Mouse (Mus musculus): ENCODE measurements around the gene Wdfy2. TPM values are rescaled to one million over a fixed set of nuclear protein-coding genes. Genes with fewer than 3 reads are reported as not detected.
"Not testable (repeated sequence)": the region's sequence is repeated elsewhere in the genome, so short reads cannot be mapped to it uniquely, and the experiment has no call there.

Wdfy2 gene
- total RNA-seq, 2 experiments from 2014 or later, result 16.2 to 17.6 TPM

- no peak for DNase-seq (ENCODE audit: low spot score in 2 of 2)
Observed at GRCm38 (mm10) chr14:62878634-62879430, 41.4 kb downstream of the Wdfy2 start.

- peak; percentile 81 to 90 for DNase-seq (ENCODE audit: low spot score in 2 of 2)
Observed at GRCm38 (mm10) chr14:62879497-62879896, 42.0 kb downstream of the Wdfy2 start.

GRCm38 (mm10) chr14:62880084-62880851, 42.8 kb downstream of the Wdfy2 start:
- DNase-seq (ENCODE audit: low spot score in 2 of 2), result peak; percentile 83 to 95

GRCm38 (mm10) chr14:62882061-62882614, 44.7 kb downstream of the Wdfy2 start:
- no peak for DNase-seq (ENCODE audit: low spot score in 2 of 2)

GRCm38 (mm10) chr14:62883551-62883950, 46.1 kb downstream of the Wdfy2 start:
- DNase-seq (ENCODE audit: low spot score in 2 of 2), result no peak

GRCm38 (mm10) chr14:62884171-62884570, 46.7 kb downstream of the Wdfy2 start:
- DNase-seq (ENCODE audit: low spot score in 2 of 2), result no peak

- no peak for DNase-seq (ENCODE audit: low spot score in 2 of 2)
Observed at GRCm38 (mm10) chr14:62884639-62885038, 47.2 kb downstream of the Wdfy2 start.

- no peak for DNase-seq (ENCODE audit: low spot score in 2 of 2)
Observed at GRCm38 (mm10) chr14:62885146-62885545, 47.7 kb downstream of the Wdfy2 start.

- DNase-seq (ENCODE audit: low spot score in 2 of 2), result no peak
Observed at GRCm38 (mm10) chr14:62891401-62891800, 53.9 kb downstream of the Wdfy2 start.

- peak; percentile 84 to 95 for DNase-seq (ENCODE audit: low spot score in 2 of 2)
Observed at GRCm38 (mm10) chr14:62892771-62893641, 55.5 kb downstream of the Wdfy2 start.

- DNase-seq (ENCODE audit: low spot score in 2 of 2), result not testable (repeated sequence)
Observed at GRCm38 (mm10) chr14:62893642-62894180, 56.2 kb downstream of the Wdfy2 start.

- DNase-seq (ENCODE audit: low spot score in 2 of 2), result no peak
Observed at GRCm38 (mm10) chr14:62894924-62895840, 57.7 kb downstream of the Wdfy2 start.

GRCm38 (mm10) chr14:62898061-62898460, 60.6 kb downstream of the Wdfy2 start:
- DNase-seq (ENCODE audit: low spot score in 2 of 2), result no peak

- DNase-seq (ENCODE audit: low spot score in 2 of 2), result no peak
Observed at GRCm38 (mm10) chr14:62907888-62908287, 70.4 kb downstream of the Wdfy2 start.

- DNase-seq (ENCODE audit: low spot score in 2 of 2), result no peak
Observed at GRCm38 (mm10) chr14:62908550-62908949, 71.1 kb downstream of the Wdfy2 start.

GRCm38 (mm10) chr14:62910859-62911258, 73.4 kb downstream of the Wdfy2 start:
- DNase-seq (ENCODE audit: low spot score in 2 of 2), result peak in 1 of 2 experiments; percentile 57

GRCm38 (mm10) chr14:62915146-62915685, 77.7 kb downstream of the Wdfy2 start:
- no peak for DNase-seq (ENCODE audit: low spot score in 2 of 2)

GRCm38 (mm10) chr14:62916488-62917034, 79.1 kb downstream of the Wdfy2 start:
- DNase-seq (ENCODE audit: low spot score in 2 of 2), result no peak

GRCm38 (mm10) chr14:62921401-62921800, 83.9 kb downstream of the Wdfy2 start:
- no peak for DNase-seq (ENCODE audit: low spot score in 2 of 2)
